Comparison of ENCODE assay signal across 9 mouse cellular contexts in genomic region chr1:58156747-58157146, GRCm38 (mm10). TPM values are rescaled to one million over a fixed set of nuclear protein-coding genes. Genes with fewer than 3 reads are reported as not detected.
DNase-seq lines count a peak whose midpoint lies in the region; ATAC-seq and TF ChIP-seq lines count a peak whose summit lies in the region.
"Had no signal": no experiment of that assay in that cellular context is flagged by ENCODE, and none has a peak within 500 bp of the region (broad histone marks: within the 10 kb centered on the region; RNA-seq: fewer than 3 reads in every experiment).

No protein-coding gene starts in this region.

- ATAC-seq in forebrain, postnatal 0 days: no peak
- no peak for ATAC-seq in forebrain, embryonic 16.5 days
- ATAC-seq in midbrain, embryonic 16.5 days: 0 out of 2 replicates have a peak, but pooled peaks have one; percentile 32

- H3K9me3 ChIP-seq in forebrain, postnatal 0 days (ENCODE audit: low read length): no peaks in the 10 kb centered on the region
- H3K9me3 ChIP-seq in forebrain, embryonic 16.5 days (ENCODE audit: control insufficient read depth, low read length): no peaks in the 10 kb centered on the region
- no peaks in the 10 kb centered on the region for H3K9me3 ChIP-seq in midbrain, embryonic 16.5 days (replicated peaks; ENCODE audit: control insufficient read depth, low read length, poor library complexity, severe bottlenecking)

- no peaks in the 10 kb centered on the region for H3K4me1 ChIP-seq in forebrain, postnatal 0 days (ENCODE audit: insufficient read depth)
- H3K4me1 ChIP-seq in forebrain, embryonic 16.5 days (replicated peaks; ENCODE audit: control insufficient read depth, insufficient read depth, low read length): no peaks in the 10 kb centered on the region
- H3K4me1 ChIP-seq in midbrain, embryonic 16.5 days (ENCODE audit: control insufficient read depth, insufficient read depth, low read length): no peaks in the 10 kb centered on the region

- no peak overlapping the region for H3K9ac ChIP-seq in forebrain, postnatal 0 days
- H3K9ac ChIP-seq in forebrain, embryonic 16.5 days (replicated peaks; ENCODE audit: low read depth, low read length): no peak overlapping the region
- H3K9ac ChIP-seq in midbrain, embryonic 16.5 days (ENCODE audit: low read depth, low read length): no peak overlapping the region

- DNase-seq in forebrain, postnatal 0 days: peak; percentile 72
- DNase-seq in urinary bladder, postnatal 36 days (ENCODE audit: low spot score in 2 of 2): peak; percentile 18 to 35
- no peak for DNase-seq in urinary bladder, postnatal 10 days (ENCODE audit: low spot score)
- DNase-seq in frontal cortex, postnatal 10 days (ENCODE audit: low spot score in 2 of 2): peak; percentile 13 to 32
- DNase-seq in layer of hippocampus, adult 2 months (ENCODE audit: low spot score in 2 of 2): peak; percentile 26 to 57
- peak; percentile 86 for DNase-seq in thymus, postnatal 4 days

- WGBS in forebrain, postnatal 0 days: 55% methylated on average over 5 of the region's 5 CpGs
- 56% methylated on average over 5 of the region's 5 CpGs for WGBS in forebrain, embryonic 16.5 days
- 57% methylated on average over 5 of the region's 5 CpGs for WGBS in midbrain, embryonic 16.5 days

- no peaks in the 10 kb centered on the region for H3K27me3 ChIP-seq in forebrain, postnatal 0 days (ENCODE audit: insufficient read depth, low read length)
- no peaks in the 10 kb centered on the region for H3K27me3 ChIP-seq in forebrain, embryonic 16.5 days (replicated peaks; ENCODE audit: control insufficient read depth, insufficient read depth, low read length)
- H3K27me3 ChIP-seq in midbrain, embryonic 16.5 days (ENCODE audit: control insufficient read depth, insufficient read depth, low read depth, low read length): no peaks in the 10 kb centered on the region

- no peak overlapping the region for H3K4me3 ChIP-seq in forebrain, postnatal 0 days (ENCODE audit: low read depth, low read length)
- no peak overlapping the region for H3K4me3 ChIP-seq in forebrain, embryonic 16.5 days (replicated peaks; ENCODE audit: low read length)
- H3K4me3 ChIP-seq in layer of hippocampus, adult 2 months: no peak overlapping the region
- no peak overlapping the region for H3K4me3 ChIP-seq in midbrain, embryonic 16.5 days (ENCODE audit: low read depth, low read length)

- no peaks in the 10 kb centered on the region for H3K36me3 ChIP-seq in forebrain, postnatal 0 days (ENCODE audit: insufficient read depth)
- no peaks in the 10 kb centered on the region for H3K36me3 ChIP-seq in forebrain, embryonic 16.5 days (ENCODE audit: control insufficient read depth, insufficient read depth)
- H3K36me3 ChIP-seq in midbrain, embryonic 16.5 days (ENCODE audit: control insufficient read depth, insufficient read depth, low read length): no peaks in the 10 kb centered on the region

- peak; percentile 79 for TF ChIP-seq CTCF in forebrain, postnatal 0 days (IDR thresholded peaks at IDR 0.05; ENCODE audit: low read depth)
- TF ChIP-seq CTCF in layer of hippocampus, adult 2 months (conservative IDR thresholded peaks at IDR 0.05): peak; percentile 85

- H3K4me2 ChIP-seq in forebrain, postnatal 0 days (ENCODE audit: low read depth): no peak overlapping the region
- no peak overlapping the region for H3K4me2 ChIP-seq in forebrain, embryonic 16.5 days (ENCODE audit: low read length)
- no peak overlapping the region for H3K4me2 ChIP-seq in midbrain, embryonic 16.5 days (ENCODE audit: low read length)

- H3K27ac ChIP-seq in forebrain, postnatal 0 days (ENCODE audit: low read depth, low read length): no peak overlapping the region
- no peak overlapping the region for H3K27ac ChIP-seq in forebrain, embryonic 16.5 days (ENCODE audit: low read length)
- no peak overlapping the region for H3K27ac ChIP-seq in layer of hippocampus, adult 2 months
- no peak overlapping the region for H3K27ac ChIP-seq in midbrain, embryonic 16.5 days (ENCODE audit: low read length)

RNA-seq across cellular contexts. Expression of gene Aox3, which starts 43.8 kb away (rescaled TPM):
- 0.77 and 0.90 TPM in 2 replicates for total RNA-seq in forebrain, postnatal 0 days (2014; rRNA removed)
- polyA plus RNA-seq in forebrain, postnatal 0 days (2015; fragmentation: Nextera tagmentation; extraction: Ambion mirVana): 0.33 and 0.49 TPM in 2 replicates
- polyA plus RNA-seq in forebrain, embryonic 16.5 days (2015; fragmentation: Nextera tagmentation; extraction: Ambion mirVana): 0.33 and 0.37 TPM in 2 replicates
- total RNA-seq in layer of hippocampus, adult 2 months (2021): 1 to 10 TPM; 2.5 to 2.9 TPM
- polyA plus RNA-seq in midbrain, embryonic 16.5 days (2015; fragmentation: Nextera tagmentation; extraction: Ambion mirVana): 0.23 and 0.53 TPM in 2 replicates
- polyA plus RNA-seq: large intestine, adult 2 months had no signal

RNA-seq across cellular contexts. Expression of gene Aox4, which starts 53.5 kb away (rescaled TPM):
- total RNA-seq in forebrain, postnatal 0 days (2014; rRNA removed): 0.95 and 1.8 TPM in 2 replicates
- 1.0 and 1.2 TPM in 2 replicates for polyA plus RNA-seq in forebrain, postnatal 0 days (2015; fragmentation: Nextera tagmentation; extraction: Ambion mirVana)
- 2.1 TPM in 2 replicates for polyA plus RNA-seq in forebrain, embryonic 16.5 days (2015; fragmentation: Nextera tagmentation; extraction: Ambion mirVana)
- total RNA-seq in layer of hippocampus, adult 2 months (2021): 1 to 10 TPM; 2.2 to 2.5 TPM
- 0.28 and 0.53 TPM in 2 replicates for polyA plus RNA-seq in midbrain, embryonic 16.5 days (2015; fragmentation: Nextera tagmentation; extraction: Ambion mirVana)
- polyA plus RNA-seq: large intestine, adult 2 months had no signal
